Mouse (Mus musculus): ENCODE measurements around the gene Gm42372.

Gene Gm42372

GRCm38 (mm10) chr7:16959539-16960187 is 23.2 kb upstream of the Gm42372 start, which contains the start of gene Pnmal1:
Pnmal1 (plus strand) TSS chr7:16959679.
- DNase-seq (ENCODE audit: low spot score in 2 of 2) = no peak

DNA sequence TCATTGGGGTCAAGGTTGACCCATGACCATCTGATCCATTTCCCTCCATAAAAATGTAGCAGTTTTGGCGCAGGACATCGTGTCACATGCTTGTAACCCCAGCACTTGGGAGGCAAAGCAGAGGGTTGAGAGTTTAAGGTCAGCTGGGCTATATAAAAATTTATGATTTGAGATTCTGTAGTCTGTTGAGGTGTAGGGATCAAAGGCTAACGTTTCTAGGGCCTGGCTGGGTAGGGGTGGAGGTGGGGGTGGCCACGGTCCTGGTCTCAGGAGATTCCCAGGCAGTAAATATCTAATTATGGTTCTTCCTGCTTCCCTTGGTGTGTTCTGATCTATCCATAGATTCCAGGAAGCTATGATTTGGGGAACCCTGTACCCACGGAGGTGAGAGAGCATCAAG is 21.2 kb upstream of the Gm42372 start:
- DNase-seq (ENCODE audit: low spot score in 2 of 2) = no peak

DNA sequence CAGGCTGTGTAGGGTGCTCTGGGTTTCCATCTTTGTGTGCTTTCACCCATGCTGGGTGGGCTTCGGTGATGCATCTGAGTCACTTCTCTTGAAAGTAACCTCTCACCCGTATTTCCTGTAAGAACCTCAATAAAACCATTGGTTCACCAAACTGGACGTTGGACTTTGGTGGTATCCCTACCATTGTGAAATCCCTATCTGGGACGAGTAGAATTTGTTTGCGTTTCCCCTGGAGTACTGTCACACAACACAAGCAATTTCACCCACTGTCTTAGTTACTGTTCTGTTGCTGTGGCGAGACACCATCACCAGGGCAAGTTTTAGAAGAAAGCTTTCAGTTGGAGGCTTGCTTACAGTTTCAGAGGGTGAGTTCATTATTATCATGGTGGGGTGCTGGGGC is 14.5 kb upstream of the Gm42372 start:
- DNase-seq (ENCODE audit: low spot score in 2 of 2) = no peak

- no peak for DNase-seq (ENCODE audit: low spot score in 2 of 2)
Observed at GRCm38 (mm10) chr7:16971160-16971559, 11.7 kb upstream of the Gm42372 start.

DNA sequence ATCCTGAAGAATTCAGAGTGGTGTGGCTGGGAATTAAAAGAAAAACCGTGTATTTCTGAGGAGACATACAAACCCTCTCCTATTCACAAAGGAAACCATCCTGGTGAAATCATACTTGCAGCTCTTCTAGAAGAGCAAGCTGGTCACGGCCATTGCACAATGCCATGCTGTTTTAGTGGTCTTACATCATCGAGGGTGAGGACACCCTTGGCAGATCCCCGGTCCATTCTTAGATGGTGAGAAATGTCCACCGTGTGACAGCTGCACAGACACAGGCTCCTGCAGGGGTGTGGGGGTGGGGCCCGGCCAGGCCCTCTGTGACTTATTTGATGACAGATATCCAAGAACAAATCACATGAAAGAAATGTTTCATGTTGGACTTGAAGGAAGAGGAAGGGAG is 8.9 kb upstream of the Gm42372 start:
- DNase-seq (ENCODE audit: low spot score in 2 of 2) = no peak

DNA sequence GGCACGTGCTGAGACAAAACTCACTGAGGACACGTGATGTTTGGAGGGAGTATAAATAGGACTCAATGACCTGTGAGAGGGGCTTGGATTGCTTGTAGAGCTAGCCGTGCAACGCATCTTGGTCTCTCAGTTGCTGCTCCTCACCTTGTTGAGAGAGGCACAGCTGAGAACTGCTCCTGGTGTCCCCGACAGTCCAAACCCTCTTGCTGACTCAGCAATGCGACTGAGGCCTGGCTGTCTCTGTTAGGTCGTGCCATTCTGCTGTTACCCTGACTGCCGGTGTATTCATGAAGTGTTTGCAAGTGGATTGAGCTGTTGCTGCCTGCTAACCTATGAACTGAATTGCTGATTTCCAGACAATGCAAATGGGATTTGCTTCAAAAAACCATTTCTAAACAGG is 6.6 kb upstream of the Gm42372 start:
- no peak for DNase-seq (ENCODE audit: low spot score in 2 of 2)

DNA sequence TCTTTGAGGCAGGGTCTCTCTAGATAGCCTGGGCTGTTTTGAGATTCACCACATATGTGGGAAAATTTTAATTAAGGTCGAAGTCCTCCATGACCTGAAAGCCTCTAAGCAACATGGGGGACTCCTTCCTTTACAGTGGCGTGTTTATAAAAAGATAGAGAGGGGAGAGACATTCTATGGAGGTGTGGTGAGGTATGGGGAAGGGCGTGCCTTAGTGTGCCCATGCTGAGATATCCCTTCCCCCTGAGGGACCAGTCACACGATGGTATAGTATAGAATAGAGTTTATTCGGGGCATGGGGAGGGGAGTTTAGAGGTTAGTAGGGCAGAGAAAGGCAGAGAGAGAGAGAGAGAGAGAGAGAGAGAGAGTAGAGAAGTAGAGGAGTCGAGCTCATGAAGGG is 4.7 kb upstream of the Gm42372 start:
- DNase-seq (ENCODE audit: low spot score in 2 of 2) = no peak

DNA sequence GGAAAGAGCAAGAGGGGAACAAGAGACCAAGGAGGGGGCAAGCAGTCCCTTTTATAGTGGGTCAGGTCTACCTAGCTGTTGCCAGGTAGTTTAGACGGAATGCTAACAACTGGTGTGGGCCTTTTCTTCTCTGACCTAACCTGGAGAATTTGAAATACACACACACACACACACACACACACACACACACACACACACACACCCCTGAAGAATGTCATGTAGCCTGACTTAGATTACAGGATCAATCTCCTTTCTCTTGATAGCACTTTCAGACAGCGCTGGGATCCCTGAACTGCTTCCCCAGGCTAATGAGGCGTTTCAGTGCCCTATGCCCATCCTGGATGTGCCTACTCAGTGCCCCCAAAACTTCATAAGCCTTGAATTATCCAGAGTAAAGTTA is 4.3 kb upstream of the Gm42372 start:
- no peak for DNase-seq (ENCODE audit: low spot score in 2 of 2)

DNA sequence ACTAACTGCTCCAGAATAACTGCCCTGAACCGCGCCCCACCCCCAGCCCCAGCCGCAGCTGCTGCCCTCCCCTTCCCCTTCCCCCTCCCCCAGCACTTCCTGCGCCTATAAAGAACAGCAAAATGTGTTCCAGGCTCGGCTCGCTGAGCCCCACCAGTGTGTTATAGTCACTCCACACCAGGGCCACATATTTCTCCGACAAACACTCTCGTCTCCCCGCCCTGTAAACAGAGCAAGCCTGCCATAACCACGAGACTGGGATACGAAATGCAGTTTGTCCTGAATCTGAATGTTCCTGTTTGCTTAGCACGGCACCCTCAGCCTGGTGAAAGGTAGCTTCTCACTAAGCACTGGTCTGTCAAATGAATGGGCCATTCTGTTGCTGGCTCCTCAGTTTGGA is 2.5 kb upstream of the Gm42372 start:
- DNase-seq (ENCODE audit: low spot score in 2 of 2) = peak in 1 of 2 experiments; percentile 64

- no peak for DNase-seq (ENCODE audit: low spot score in 2 of 2)
Observed at GRCm38 (mm10) chr7:16987541-16988149, 4.8 kb downstream of the Gm42372 start.

DNA sequence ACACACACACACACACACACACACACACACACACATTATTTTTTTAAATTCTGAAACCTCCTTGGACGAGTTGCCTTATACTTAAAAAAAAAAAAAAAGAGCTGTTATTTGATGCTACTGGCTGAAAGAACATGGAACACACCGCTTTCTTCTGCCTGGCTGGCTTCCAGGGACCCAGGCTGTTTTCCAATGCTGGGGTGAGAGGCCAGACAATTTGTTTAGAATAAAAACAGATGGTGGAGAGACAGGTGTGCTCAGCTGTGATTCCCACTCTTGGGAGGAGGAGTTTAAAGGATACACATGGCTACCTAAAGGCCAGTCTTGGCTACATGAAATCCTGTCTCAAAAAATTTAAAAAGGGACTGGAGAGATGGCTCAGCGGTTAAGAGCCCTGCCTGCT is 5.5 kb downstream of the Gm42372 start:
- no peak for DNase-seq (ENCODE audit: low spot score in 2 of 2)

DNA sequence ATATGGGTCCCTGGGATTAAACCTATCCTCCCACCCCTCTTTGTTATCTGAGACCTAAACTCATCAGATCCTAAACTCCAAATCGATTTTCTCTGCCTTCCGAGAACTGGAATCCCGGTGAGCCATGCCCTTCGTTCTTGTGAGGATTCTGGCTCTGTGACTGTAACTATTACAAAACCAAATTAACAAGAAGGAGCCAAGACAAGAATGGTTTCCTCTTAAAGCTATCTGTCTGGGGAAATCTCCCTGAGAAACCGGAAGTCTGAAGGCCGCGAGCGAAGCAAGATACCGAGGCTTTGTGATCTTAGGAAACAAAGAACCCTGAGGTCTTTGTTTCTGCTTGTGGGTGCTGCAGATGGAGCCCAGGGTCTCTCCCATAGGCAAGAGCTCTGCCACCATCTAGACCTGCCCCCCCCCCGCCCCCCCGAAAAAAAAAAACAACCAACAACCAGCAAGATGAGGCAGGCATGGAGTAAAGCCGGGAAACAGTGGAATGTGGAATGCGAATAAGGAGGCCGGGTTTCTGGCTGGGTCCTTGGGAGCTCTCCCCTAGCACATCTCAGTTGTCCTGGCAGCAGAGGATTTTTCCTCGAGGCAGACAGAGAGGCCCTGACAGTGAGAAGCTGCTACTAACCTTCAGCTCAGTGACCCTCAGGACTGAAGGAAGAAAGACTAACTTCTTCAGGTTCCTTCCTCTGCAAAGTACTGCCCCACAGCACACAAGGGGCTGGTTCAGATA is 7.3 kb downstream of the Gm42372 start:
- DNase-seq (ENCODE audit: low spot score in 2 of 2) = no peak

DNA sequence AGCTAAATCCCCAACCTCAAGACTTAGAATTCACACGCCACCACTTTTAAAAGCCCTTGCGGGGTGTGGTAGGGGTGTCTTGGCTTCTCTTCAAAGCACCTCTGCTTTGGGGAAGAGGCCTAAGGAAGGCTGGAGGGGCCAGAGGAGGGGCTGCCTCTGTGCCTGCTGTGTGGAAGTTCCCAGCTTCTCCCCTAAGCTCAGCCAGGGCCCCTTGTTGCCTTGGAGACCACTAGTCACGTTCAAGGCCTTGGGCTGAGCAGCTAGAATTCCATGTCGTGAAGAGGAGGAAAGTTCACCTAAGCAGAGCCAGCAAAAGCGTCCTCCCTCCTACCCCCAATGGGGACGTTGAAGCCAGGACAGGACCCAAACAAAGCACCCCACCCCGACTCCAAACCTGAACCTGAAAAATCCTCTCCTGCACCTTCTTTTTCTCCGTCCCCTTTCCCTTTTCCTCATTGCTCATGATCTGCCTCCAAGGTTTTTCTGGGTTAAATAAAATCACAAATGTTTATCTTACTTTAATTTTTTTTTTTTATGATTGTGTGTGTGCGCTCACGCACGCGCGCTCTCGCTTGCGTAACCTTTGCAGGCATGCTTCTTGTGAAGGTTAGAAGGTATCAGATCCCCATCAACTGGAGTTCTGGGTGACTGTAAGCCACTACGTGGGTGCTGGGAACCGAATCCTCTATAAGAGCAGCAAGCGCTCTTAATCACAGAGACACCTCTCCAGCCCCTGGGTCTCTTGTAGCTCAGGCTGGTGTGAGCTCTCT is 9.0 kb downstream of the Gm42372 start:
- DNase-seq (ENCODE audit: low spot score in 2 of 2) = no peak

- DNase-seq (ENCODE audit: low spot score in 2 of 2) = no peak
Observed at GRCm38 (mm10) chr7:16992451-16992807, 9.5 kb downstream of the Gm42372 start, which contains the start of gene Ccdc8. Ccdc8 (plus strand) TSS chr7:16992708.

DNA sequence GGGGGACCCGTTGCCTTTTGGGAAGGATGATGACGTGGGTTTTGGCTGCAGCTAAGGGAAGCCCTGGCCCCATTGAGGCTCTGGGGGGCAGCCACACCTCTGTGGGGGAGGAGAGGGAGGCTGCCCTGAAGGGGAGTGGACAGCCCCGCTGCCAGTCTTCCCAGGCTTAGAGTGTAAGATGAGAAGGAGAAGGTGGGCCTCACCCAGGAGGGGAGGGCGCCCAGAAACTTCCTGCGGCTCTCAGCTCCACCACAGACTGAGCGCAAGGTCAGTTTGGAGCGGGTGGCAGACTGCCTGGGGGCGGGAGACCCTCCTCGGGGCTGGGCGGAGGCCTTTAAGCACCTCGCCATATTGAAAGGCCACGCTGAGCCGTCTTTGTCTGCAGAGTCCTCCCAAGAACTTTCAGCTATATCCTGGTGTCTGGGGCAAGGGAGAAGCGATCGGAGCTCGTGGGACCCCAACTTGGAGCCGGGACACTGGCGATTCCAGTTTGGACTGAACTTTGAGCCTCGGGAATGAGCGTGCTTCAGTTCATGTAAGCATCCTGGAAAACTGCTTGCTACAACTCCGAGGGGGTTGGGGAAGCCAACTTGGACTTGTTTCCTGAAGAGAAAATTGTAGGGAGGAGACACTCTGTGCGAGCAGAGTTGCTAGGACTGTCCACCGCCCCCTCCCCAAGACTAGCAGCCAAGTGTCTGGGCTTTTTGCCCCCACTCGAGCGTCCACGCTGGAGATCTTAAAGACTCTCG is 10.9 kb downstream of the Gm42372 start:
- DNase-seq (ENCODE audit: low spot score in 2 of 2) = no peak

- DNase-seq (ENCODE audit: low spot score in 2 of 2) = no peak
Observed at GRCm38 (mm10) chr7:16994400-16994799, 11.5 kb downstream of the Gm42372 start.

GRCm38 (mm10) chr7:16995345-16995744 is 12.5 kb downstream of the Gm42372 start:
- DNase-seq (ENCODE audit: low spot score in 2 of 2) = no peak

DNA sequence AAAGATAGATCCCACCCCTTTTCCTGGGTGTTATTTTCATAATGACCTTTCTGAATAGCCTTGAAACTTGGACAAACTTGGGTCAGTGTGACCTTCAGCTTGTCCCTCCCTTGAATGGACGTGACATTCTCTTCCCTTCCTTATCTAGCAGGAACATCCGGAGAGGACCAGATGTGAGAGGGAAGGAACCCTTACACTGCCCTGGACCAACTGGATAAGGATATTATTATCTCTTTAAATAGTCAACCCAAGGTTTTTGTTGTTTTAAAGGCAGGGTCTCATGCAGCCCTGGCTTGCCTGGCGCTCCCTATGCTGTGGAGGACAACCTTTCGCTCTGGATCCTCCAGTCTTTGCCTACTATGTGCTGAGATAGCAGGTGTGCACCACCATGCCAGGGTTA is 16.3 kb downstream of the Gm42372 start:
- no peak for DNase-seq (ENCODE audit: low spot score in 2 of 2)

DNA sequence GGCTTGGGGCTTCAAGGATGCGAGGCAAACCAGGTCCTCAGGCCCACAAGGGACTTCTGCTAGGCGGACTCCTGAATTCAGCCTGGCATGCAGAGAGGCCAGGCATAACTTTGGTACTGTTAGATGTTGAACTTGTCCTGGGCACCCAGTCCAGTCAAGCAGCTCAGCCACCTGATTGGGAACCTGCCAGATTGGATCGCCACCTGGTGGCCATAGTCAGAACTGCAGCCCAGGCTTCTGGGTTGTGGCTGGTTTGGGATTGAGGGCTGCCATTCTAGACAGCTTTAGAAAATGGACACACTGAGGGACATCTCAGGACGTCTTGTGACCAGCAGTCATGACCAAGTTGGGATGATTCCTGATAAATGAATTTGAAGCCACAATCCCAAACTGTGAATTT is 16.8 kb downstream of the Gm42372 start:
- peak; percentile 93 to 95 for DNase-seq (ENCODE audit: low spot score in 2 of 2)

DNA sequence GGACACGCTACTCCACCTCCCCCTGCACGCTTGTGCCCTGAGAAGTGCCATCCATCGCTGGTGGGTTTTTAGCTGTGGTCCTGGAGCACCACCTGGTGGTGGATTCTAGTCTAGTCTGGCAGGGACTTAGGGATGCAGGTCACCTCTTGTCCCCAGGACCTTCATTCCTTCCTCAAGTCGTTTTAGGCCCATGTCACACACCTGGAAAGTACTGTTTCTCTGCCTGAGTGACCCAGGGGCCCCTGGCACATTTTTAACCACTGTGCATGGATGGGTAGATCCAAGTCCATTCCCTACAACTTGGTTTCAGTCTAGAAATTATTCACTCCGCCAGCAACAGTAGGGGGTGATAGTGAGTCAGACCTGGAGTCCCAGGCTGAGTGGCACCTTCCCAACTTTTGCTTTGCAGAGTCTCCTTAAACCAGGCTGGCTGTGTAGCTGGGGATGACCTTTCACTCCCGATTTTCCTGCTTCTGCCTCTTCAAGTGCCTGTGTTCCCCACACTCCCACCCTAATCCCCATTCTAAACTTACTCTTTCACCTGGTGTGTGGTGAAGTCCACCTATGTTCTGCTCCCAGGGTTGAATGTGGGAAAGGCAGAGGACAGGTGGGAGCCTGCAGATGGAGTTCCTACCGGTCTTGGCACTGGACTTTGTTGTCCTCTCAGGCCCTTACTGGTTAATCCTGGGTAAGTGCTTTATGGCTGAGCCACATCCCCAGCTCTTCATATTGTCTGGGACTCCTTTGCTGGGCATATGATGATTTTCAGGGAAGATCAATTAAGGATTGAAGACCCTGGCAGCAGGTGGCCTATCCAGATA is 19.7 kb downstream of the Gm42372 start:
- peak; percentile 73 to 87 for DNase-seq (ENCODE audit: low spot score in 2 of 2)
